Mouse (Mus musculus) heart, postnatal 14 days (tissue): ENCODE measurements around the gene Ptprk. TPM values are rescaled to one million over a fixed set of nuclear protein-coding genes. Genes with fewer than 3 reads are reported as not detected.

Source experiments
- DNase-seq, 2 experiments: peaks; one replicate each; pipeline ENCODE4 v3.0.0; 2021 to 2022
- intact Hi-C: fragments of 180-260 bp; cut with DNase I; formaldehyde crosslinking; loops from one replicate; pipeline ENCODE4 v1.15.1; 2025
- total RNA-seq, 2 experiments: library from RNA; stranded (reverse); gene quantifications; 2 replicates each; pipeline ENCODE4 v1.2.3; 2021

Ptprk gene
- total RNA-seq, 2 experiments from 2014 or later, result 33.4 TPM

DNA sequence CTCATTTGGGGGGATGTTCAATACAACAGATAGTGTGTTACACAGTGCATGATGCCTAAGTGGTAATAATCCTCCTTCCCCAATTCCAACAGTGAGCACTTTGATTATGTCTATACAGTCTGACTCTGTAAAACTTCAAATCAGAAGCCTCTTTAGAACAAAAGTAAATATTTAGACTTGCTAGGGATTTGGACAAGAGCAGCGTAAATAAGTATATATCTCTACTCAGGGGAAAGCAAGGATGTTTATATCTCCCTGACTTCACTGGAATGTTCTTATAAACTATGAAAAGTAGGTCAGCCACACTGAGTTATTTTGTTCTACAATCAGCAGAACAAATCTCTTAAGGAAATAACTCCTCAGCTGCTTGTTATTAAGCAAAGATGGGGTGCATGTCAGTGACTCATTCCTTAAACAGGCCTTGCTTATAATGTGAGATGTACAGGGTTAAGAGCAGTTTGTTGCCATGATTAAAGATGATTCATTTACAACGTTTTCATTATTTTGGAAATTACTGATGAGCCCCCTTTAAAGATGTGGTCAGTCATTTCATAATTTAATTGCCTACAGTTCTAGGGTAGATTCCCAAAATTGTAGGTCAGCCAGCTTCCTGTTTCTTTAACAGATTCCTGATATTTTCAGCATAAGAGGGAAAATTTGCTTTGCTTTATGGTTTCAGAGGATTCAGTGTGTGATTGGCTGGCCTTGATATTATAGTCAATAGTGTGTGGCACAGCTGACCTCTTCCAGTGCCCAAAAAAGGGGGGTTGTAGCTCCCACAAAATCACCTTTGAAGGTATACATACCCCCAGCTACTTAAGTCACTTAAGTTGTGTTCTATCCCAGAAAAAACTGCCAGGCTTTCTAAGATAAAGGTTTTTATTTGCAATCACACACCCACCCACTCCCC, 321.2 kb downstream of the Ptprk start:
- intact Hi-C loops, result no loop called here
- no peak for DNase-seq

DNA sequence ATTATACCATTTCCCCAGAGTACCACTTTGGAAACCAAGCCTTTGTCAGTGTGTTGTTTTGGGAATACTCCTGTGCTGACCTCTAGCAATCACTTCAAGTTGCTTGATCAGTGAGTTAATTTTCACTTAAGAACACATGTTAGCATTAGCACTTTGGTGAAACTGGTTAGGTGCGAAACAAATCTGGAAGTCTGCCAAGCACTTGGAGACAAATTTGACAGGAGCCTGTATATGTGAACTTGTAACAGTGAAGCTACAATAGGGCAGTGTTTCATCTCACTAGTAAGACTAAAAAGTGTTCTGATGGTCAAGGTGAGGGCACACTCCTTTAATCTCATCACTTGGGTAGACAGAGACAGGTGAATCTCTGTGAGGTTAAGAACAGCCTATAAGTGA, 321.9 kb downstream of the Ptprk start:
- DNase-seq, result peak in 1 of 2 experiments; percentile 3
- intact Hi-C loops, result no loop called here

- intact Hi-C loops, result no loop called here
- DNase-seq, result no peak
Measured at GRCm38 (mm10) chr10:28401796-28402195, 327.2 kb downstream of the Ptprk start.

- DNase-seq, result no peak
- intact Hi-C loops, result no loop called here
Measured at GRCm38 (mm10) chr10:28408980-28409379, 334.4 kb downstream of the Ptprk start.

GRCm38 (mm10) chr10:28414823-28415222, 340.2 kb downstream of the Ptprk start:
- intact Hi-C loops, result no loop called here
- DNase-seq, result no peak

DNA sequence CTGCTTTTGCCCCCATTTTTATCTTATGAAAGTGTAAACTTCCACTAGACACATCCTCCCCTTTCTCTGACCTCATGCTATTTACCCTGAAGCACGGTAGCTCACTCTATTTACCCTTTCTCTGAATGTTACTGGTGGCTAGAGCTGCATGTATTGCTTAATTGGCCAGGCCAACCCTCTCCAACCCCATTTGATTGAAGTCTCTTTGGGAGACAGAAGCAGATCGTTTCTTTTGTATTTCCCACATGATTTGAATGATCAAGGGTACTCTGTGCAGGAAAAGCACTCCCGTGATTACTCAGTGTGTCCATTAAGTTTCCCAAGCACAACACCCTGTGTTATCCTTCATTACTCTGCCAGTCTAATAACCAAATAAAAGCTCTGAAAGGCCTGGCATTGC, 348.0 kb downstream of the Ptprk start:
- intact Hi-C loops, result no loop called here
- DNase-seq, result no peak

- no peak for DNase-seq
- intact Hi-C loops, result no loop called here
Measured at GRCm38 (mm10) chr10:28425371-28425770, 350.8 kb downstream of the Ptprk start.

- DNase-seq, result no peak
- intact Hi-C loops, result no loop called here
Measured at GRCm38 (mm10) chr10:28436084-28436483, 361.5 kb downstream of the Ptprk start.

DNA sequence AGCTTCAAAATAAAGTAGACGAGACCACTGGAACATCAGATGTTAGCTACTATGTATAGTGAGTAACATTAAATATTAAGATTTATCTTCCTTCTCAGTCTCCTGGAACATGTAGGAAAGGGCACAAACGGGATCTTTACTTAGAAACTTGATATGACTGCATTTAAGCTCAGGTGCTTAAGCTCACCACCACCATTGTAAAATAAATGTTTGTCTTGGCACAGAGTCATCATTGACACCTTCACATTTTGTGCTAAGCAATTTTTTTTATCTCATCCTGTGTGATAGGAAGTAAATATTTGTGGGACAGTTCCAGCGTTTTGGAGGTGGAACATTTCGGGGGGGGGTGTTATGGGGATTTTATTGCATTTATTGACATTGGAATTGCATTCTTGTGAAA, 375.2 kb downstream of the Ptprk start:
- DNase-seq, result no peak
- intact Hi-C loops, result no loop called here

- intact Hi-C loops, result no loop called here
- DNase-seq, result no peak
Measured at GRCm38 (mm10) chr10:28450642-28451041, 376.0 kb downstream of the Ptprk start.

DNA sequence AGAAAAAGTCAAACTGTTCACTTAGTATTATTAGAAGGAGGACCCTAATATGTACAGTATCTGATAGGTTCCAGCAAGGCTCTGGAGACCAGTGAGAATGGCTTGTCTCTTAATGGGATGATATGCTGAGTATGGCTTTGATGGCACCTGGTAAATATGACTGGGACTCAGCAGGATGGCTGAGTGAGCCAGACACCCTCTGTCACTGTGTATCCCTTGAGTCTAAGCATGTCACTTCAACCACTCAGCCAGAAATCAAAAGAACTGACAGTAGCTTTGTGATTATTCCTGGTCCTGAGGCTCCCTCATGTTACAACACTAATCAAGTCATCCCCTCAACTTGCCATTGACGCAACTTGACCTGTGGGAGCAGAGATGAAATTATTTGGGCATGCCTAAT, 383.4 kb downstream of the Ptprk start:
- no peak for DNase-seq
- intact Hi-C loops, result no loop called here

DNA sequence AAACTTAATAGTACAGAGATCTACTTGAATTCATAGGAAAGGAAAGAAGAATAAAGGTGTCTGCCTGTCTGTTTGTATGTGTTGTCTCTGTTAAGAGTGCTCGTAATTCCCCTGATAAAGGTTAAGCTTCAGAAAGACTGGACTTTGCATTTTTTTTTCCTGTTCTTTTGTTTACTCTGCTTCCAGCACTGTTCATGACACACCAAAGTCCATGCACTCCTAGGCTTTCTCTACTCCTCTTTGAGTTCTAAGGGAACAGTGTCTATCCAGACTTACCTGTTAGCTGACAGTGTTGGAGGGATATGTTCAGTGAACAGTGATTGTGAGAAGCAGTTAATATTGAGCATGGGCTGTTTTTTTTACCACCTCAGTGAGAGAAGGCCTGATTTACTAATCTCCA, 385.3 kb downstream of the Ptprk start:
- DNase-seq, result no peak
- intact Hi-C loops, result no loop called here

DNA sequence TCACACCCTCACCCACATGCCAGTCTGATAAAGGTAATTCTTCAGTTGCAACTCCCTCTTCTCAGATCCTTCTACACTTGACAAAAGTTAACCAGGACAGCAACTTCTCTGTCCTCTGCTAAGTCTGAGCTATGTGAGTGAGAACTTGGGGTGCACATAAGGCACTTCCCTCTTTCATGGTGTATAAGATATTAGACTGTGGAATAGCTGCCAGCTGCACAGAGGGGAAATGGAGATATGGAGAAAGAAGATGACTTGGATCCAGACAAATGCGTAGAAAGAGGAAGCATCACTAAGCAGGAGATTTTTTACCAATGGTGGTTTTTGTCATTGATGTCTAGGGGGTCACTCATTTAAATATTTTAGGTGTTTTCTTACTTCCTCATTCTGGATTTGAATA, 389.1 kb downstream of the Ptprk start:
- DNase-seq, result no peak
- intact Hi-C loops, result no loop called here

DNA sequence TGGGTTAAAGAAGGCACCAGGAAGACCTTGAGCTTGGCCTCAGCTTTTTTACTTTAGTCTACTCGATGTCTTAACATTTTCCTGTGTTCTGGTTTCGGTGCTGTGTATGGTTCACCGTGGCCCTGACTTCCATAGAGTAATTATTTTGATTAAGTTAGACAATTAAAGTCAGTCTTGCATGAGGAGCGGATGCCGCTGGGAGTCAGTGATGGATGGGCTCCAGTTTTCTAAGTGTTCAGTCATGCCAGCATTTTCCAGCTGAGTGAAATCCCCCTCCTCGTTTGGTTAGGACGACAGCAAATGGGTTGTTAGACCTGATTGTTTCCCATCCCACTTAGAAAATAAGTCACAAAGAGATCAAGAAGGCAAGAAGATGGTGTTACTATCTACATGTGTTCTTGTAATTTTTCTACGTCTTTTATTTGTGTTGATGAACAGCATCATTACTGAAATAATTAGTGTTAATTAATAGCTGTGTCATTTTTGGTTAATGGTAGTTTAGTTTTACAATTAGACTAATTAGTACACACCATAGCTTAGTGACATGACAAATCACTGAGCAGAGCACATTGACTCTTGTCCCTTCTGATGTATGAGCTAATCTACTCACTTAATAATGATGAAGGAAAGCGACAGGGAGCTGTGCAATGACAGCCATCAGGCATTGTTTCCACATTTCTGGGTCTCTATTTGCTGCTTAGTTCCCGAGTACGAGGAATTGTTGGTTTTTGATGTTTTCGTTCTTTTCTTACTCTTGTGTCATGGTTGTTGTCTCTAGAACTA, 390.3 kb downstream of the Ptprk start:
- no peak for DNase-seq
- intact Hi-C loops, result no loop called here

- peak; percentile 43 to 56 for DNase-seq
- intact Hi-C loops, result loop anchor here (2.0 to 5.0 kb wide), 2 partner anchors 237 to 359 kb away; no protein-coding TSS in a partner anchor
Measured at GRCm38 (mm10) chr10:28485574-28485973, 411.0 kb downstream of the Ptprk start.

DNA sequence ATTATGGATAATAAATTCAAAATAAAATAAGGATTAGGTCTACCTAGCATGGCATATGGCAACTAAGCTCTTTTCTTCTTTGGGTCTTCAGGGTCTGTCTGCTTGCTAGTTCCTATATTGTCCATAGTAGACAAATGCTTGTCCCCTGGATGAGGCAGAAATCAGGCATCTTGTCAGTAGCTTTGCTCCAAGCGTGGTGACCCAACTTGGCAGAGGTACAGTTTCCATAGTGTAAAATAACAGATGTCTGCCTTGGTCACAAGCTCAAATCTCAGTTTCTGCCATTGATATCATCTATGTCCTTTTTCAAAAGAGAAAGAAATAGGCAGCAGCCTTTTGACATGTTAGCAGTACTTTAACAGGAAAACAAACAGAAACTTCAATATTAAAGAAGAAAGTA, 416.4 kb downstream of the Ptprk start:
- no peak for DNase-seq
- intact Hi-C loops, result no loop called here

GRCm38 (mm10) chr10:28492206-28492605, 417.6 kb downstream of the Ptprk start:
- peak; percentile 19 to 55 for DNase-seq
- intact Hi-C loops, result no loop called here

DNA sequence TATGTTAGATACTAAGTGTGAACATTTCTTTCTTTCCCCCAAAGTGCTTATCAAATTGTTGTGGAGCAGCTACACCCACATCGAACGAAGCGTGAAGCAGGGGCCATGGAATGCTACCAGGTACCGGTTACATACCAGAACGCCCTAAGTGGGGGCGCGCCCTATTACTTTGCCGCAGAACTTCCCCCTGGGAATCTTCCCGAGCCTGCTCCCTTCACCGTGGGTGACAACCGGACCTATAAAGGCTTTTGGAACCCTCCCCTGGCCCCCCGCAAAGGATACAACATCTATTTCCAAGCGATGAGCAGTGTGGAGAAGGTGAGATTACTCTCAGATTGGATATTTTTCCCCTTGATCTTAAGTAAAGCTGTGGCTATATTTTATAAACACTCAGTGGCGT, 418.2 kb downstream of the Ptprk start:
- intact Hi-C loops, result no loop called here

DNA sequence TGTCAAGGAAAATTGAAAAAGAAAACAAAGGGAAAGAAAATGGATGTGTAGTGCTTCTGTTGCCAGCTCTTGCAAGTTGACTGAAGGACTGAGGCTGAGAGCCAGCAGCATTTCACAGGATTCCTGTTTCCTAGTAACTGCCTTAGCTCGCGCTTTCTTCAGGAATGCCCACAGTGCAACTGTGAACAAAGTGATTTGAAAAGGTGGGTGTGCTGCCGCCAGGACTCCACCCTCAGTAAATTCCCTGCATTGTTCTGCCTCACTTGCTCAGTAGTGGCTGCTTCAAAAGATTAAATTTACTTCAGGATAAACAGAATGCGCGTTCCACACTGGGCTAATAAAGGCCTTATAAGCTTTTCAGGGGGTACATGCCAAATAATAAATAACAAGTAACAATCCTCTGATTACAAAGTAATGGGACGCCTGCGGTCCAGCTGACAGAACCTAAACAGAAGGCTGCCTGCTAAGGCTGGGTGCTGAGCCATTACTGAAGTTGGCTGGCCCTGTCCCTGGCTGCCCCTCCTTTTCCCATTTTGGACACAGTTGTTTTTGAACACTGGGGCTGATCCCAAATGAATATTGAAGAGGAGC, 418.7 kb downstream of the Ptprk start:
- DNase-seq, result peak; percentile 3 to 40
- intact Hi-C loops, result no loop called here

More for the DNA sequence above, 418.2 kb downstream of the Ptprk start:
- no peak for DNase-seq

DNA sequence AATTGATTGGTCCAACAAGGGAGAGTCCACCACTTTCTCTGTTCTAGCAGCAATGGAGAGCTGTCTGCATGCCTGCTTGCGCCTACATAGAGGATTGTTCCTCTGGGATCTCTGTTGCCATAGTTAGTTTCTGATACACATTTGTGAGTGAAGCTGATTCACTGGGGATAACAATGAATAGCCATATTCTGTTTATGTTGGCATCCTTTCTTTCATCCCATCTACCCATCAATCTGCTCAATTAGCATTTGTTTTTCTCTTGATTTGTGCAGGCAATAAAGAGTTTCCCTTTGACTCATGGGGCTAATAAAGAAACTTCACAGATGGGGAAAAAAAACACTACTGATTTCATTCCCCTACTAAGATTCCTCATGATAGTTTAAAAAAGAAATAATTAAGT, 423.2 kb downstream of the Ptprk start:
- intact Hi-C loops, result no loop called here
- no peak for DNase-seq

DNA sequence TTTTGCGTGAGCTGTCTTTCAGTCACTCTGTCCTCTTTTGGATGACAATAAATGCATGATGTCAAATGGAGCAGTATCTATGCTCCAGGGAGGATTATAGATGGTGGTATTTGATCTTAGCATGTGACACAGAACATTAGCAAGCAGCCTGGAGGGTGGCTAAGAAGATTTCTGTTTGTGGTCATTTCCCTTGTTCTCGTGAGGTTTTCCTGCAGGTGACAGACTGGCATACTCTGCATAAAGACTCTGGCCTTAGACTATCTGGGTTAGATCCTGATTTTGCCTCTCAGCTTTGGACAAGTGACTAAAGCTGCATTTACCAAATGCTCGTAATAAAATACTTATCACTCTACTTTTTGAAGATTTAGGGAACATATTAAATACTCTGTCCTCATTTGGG, 423.9 kb downstream of the Ptprk start:
- intact Hi-C loops, result no loop called here

More for the DNA sequence above, 423.9 kb downstream of the Ptprk start:
- no peak for DNase-seq
